Mouse (Mus musculus): Measurements from ENCODE around the gene Bricd5.

Gene Bricd5

GRCm38 (mm10) chr17:24461580-24461979, 12.1 kb upstream of the Bricd5 start:
- peak; percentile 78 for DNase-seq (ENCODE audit: low read depth, low spot score)

- no peak for DNase-seq (ENCODE audit: low read depth, low spot score)
Observed at GRCm38 (mm10) chr17:24462932-24463331, 10.8 kb upstream of the Bricd5 start.

GRCm38 (mm10) chr17:24463374-24464133, 10.1 kb upstream of the Bricd5 start:
- peak; percentile 83 for DNase-seq (ENCODE audit: low read depth, low spot score)

GRCm38 (mm10) chr17:24468636-24469246, 4.9 kb upstream of the Bricd5 start:
- DNase-seq (ENCODE audit: low read depth, low spot score), result peak; percentile 62

GRCm38 (mm10) chr17:24469336-24469909, 4.3 kb upstream of the Bricd5 start:
- no peak for DNase-seq (ENCODE audit: low read depth, low spot score)

- DNase-seq (ENCODE audit: low read depth, low spot score), result peak; percentile 98
Observed at GRCm38 (mm10) chr17:24469910-24470602, 3.6 kb upstream of the Bricd5 start, which contains the start of the genes E4f1 and Pgp. Gene E4f1, minus strand, starts transcription at chr17:24470313. Gene Pgp, plus strand, starts transcription at chr17:24470392.

- peak; percentile 36 for DNase-seq (ENCODE audit: low read depth, low spot score)
Observed at GRCm38 (mm10) chr17:24470701-24471527, 2.8 kb upstream of the Bricd5 start.

- DNase-seq (ENCODE audit: low read depth, low spot score), result no peak
Observed at GRCm38 (mm10) chr17:24472512-24472911, 1.2 kb upstream of the Bricd5 start.

GRCm38 (mm10) chr17:24474557-24474956, 873 bp downstream of the Bricd5 start:
- DNase-seq (ENCODE audit: low read depth, low spot score), result no peak

GRCm38 (mm10) chr17:24475586-24475985, 1.9 kb downstream of the Bricd5 start:
- DNase-seq (ENCODE audit: low read depth, low spot score), result no peak

GRCm38 (mm10) chr17:24476022-24476776, 2.5 kb downstream of the Bricd5 start:
- no peak for DNase-seq (ENCODE audit: low read depth, low spot score)

GRCm38 (mm10) chr17:24477053-24477984, 3.6 kb downstream of the Bricd5 start:
- no peak for DNase-seq (ENCODE audit: low read depth, low spot score)

GRCm38 (mm10) chr17:24477985-24478600, 4.4 kb downstream of the Bricd5 start:
- no peak for DNase-seq (ENCODE audit: low read depth, low spot score)

GRCm38 (mm10) chr17:24478663-24479380, 5.1 kb downstream of the Bricd5 start, which contains the start of gene Mlst8:
Gene Mlst8, minus strand, starts transcription at chr17:24479078.
- peak; percentile 98 for DNase-seq (ENCODE audit: low read depth, low spot score)

GRCm38 (mm10) chr17:24479431-24479830, 5.7 kb downstream of the Bricd5 start:
- DNase-seq (ENCODE audit: low read depth, low spot score), result no peak

GRCm38 (mm10) chr17:24480201-24480826, 6.6 kb downstream of the Bricd5 start:
- DNase-seq (ENCODE audit: low read depth, low spot score), result peak; percentile 70

- DNase-seq (ENCODE audit: low read depth, low spot score), result peak; percentile 46
Observed at GRCm38 (mm10) chr17:24481027-24481815, 7.5 kb downstream of the Bricd5 start.
